Mouse (Mus musculus): ENCODE measurements at regions not wholly inside any gene's neighbourhood (a gene's known extent, or its start where the extent isn't known, plus 50 kb on each side); places are given as distances from the start of the nearest gene placed in this dataset.
"Not testable (repeated sequence)": the region's sequence is repeated elsewhere in the genome, so short reads cannot be mapped to it uniquely, and the experiment has no call there.

GRCm38 (mm10) chr1:88752332-88752731, 50.3 kb upstream of the Arl4c start:
- intact Hi-C loops (cut with DNase I): no loop called here
- DNase-seq (ENCODE audit: low spot score): no peak

- peak; percentile 17 for DNase-seq (ENCODE audit: low spot score)
- intact Hi-C loops (cut with DNase I): no loop called here
Measured at GRCm38 (mm10) chr1:88756658-88757057, 54.6 kb upstream of the Arl4c start.

- intact Hi-C loops (cut with DNase I): no loop called here
- no peak for DNase-seq (ENCODE audit: low spot score)
Measured at GRCm38 (mm10) chr1:88757162-88757561, 55.1 kb upstream of the Arl4c start.

- no peak for DNase-seq (ENCODE audit: low spot score)
- intact Hi-C loops (cut with DNase I): no loop called here
Measured at GRCm38 (mm10) chr1:88757746-88758145, 55.7 kb upstream of the Arl4c start.

- intact Hi-C loops (cut with DNase I): no loop called here
- DNase-seq (ENCODE audit: low spot score): no peak
Measured at GRCm38 (mm10) chr1:88760643-88761042, 58.6 kb upstream of the Arl4c start.

GRCm38 (mm10) chr1:88761121-88761520, 59.1 kb upstream of the Arl4c start:
- intact Hi-C loops (cut with DNase I): no loop called here
- DNase-seq (ENCODE audit: low spot score): no peak

GRCm38 (mm10) chr1:88763725-88764364, 61.8 kb upstream of the Arl4c start:
- intact Hi-C loops (cut with DNase I): no loop called here
- DNase-seq (ENCODE audit: low spot score): no peak

- intact Hi-C loops (cut with DNase I): no loop called here
- DNase-seq (ENCODE audit: low spot score): no peak
Measured at GRCm38 (mm10) chr1:88764478-88764877, 62.5 kb upstream of the Arl4c start.

GRCm38 (mm10) chr1:88777009-88777408, 75.0 kb upstream of the Arl4c start:
- intact Hi-C loops (cut with DNase I): no loop called here
- no peak for DNase-seq (ENCODE audit: low spot score)

- DNase-seq (ENCODE audit: low spot score): no peak
- intact Hi-C loops (cut with DNase I): no loop called here
Measured at GRCm38 (mm10) chr1:88780262-88780661, 78.2 kb upstream of the Arl4c start.

- intact Hi-C loops (cut with DNase I): no loop called here
Measured at GRCm38 (mm10) chr1:88783083-88783482, 81.1 kb upstream of the Arl4c start.

GRCm38 (mm10) chr1:88784866-88785620, 83.0 kb upstream of the Arl4c start:
- intact Hi-C loops (cut with DNase I): no loop called here
- DNase-seq (ENCODE audit: low spot score): no peak

More at GRCm38 (mm10) chr1:88783083-88783482, 81.1 kb upstream of the Arl4c start:
- DNase-seq (ENCODE audit: low spot score): no peak

GRCm38 (mm10) chr1:88786066-88786465, 84.0 kb upstream of the Arl4c start:
- no peak for DNase-seq (ENCODE audit: low spot score)
- intact Hi-C loops (cut with DNase I): no loop called here

- no peak for DNase-seq (ENCODE audit: low spot score)
- intact Hi-C loops (cut with DNase I): no loop called here
Measured at GRCm38 (mm10) chr1:88790674-88791073, 88.7 kb upstream of the Arl4c start.

- intact Hi-C loops (cut with DNase I): no loop called here
- no peak for DNase-seq (ENCODE audit: low spot score)
Measured at GRCm38 (mm10) chr1:88794926-88795325, 92.9 kb upstream of the Arl4c start.

- DNase-seq (ENCODE audit: low spot score): no peak
- intact Hi-C loops (cut with DNase I): no loop called here
Measured at GRCm38 (mm10) chr1:88798473-88798872, 96.5 kb upstream of the Arl4c start.

- DNase-seq (ENCODE audit: low spot score): no peak
- intact Hi-C loops (cut with DNase I): no loop called here
Measured at GRCm38 (mm10) chr1:88798874-88799273, 96.9 kb upstream of the Arl4c start.

GRCm38 (mm10) chr1:88799343-88799742, 97.3 kb upstream of the Arl4c start:
- no peak for DNase-seq (ENCODE audit: low spot score)
- intact Hi-C loops (cut with DNase I): no loop called here

- intact Hi-C loops (cut with DNase I): no loop called here
- no peak for DNase-seq (ENCODE audit: low spot score)
Measured at GRCm38 (mm10) chr1:88799789-88800188, 97.8 kb upstream of the Arl4c start.

- DNase-seq (ENCODE audit: low spot score): no peak
- intact Hi-C loops (cut with DNase I): no loop called here
Measured at GRCm38 (mm10) chr1:88800411-88800810, 98.4 kb upstream of the Arl4c start.

- DNase-seq (ENCODE audit: low spot score); intact Hi-C loops (cut with DNase I): not testable (repeated sequence)
Measured at GRCm38 (mm10) chr1:88801151-88801550, 99.1 kb upstream of the Arl4c start.

- intact Hi-C loops (cut with DNase I): no loop called here
- no peak for DNase-seq (ENCODE audit: low spot score)
Measured at GRCm38 (mm10) chr1:88806960-88807359, 104.9 kb upstream of the Arl4c start.
